Mouse (Mus musculus): Measurements from ENCODE around the gene Arid3a.
A peak's percentile ranks its signal among the peaks of the same experiment; 100 is the strongest.

DNA sequence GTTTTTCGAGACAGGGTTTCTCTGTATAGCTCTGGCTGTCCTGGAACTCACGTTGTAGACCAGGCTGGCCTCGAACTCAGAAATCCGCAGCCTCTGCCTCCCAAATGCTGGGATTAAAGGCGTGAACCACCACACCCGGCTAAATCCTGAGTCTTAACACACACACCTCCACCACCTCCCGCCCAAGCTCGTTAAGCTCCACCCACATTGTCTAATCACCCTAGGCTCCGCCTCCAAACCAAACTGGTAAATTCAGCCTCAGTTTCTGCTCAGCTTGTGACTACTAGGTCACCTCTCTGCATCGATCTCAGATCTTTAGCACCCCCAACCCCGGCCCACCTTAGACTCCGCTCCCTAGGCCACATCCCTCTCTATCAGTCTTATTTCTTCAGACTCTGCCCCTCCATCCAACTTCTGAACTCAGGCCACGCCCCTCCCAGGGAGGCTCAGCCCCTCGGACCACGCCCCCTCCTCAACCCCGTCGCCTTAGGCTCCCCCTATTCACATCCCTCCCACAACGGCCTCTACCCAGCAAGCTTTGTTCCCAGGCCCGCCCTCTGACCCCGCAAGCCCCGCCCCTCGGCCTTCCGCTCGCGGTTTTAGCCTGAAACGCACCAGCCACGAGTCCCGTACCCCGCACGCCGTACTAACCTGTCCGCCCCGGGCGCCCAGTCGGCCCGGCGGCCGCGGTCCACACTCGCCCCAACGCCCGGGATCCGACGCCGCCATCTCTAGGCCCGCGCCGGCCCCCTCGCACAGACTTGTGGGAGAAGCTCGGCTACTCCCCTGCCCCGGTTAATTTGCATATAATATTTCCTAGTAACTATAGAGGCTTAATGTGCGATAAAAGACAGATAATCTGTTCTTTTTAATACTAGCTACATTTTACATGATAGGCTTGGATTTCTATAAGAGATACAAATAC, 18.4 kb upstream of the Arid3a start, which contains the start of gene Med16:
- TF ChIP-seq CTCF (IDR thresholded peaks at IDR 0.05; ENCODE audit: control insufficient read depth, insufficient read depth, insufficient replicate concordance, low read depth, low read length) (no peak), POLR2A (IDR thresholded peaks at IDR 0.05; ENCODE audit: control insufficient read depth, low read depth, low read length) (peak; percentile 69)
